Mouse (Mus musculus): ENCODE results near the gene Pnpla1. TPM values are rescaled to one million over a fixed set of nuclear protein-coding genes. Genes with fewer than 3 reads are reported as not detected.
A peak's percentile ranks its signal among the peaks of the same experiment; 100 is the strongest.
"Not testable (repeated sequence)": the region's sequence is repeated elsewhere in the genome, so short reads cannot be mapped to it uniquely, and the experiment has no call there.

Pnpla1 gene
- total RNA-seq, 2 experiments from 2014 or later: not detected

- ATAC-seq (replicated peaks; ENCODE audit: low FRiP score, poor library complexity, severe bottlenecking): 0 out of 2 replicates have a peak, but pooled peaks have one; percentile 22
Observed at GRCm38 (mm10) chr17:28837840-28838239, 20.4 kb upstream of the Pnpla1 start.

GRCm38 (mm10) chr17:28841947-28842346 lies 16.3 kb upstream of the Pnpla1 start:
- ATAC-seq (replicated peaks; ENCODE audit: low FRiP score, poor library complexity, severe bottlenecking): not testable (repeated sequence)

GRCm38 (mm10) chr17:28843665-28844064 lies 14.5 kb upstream of the Pnpla1 start:
- ATAC-seq (replicated peaks; ENCODE audit: low FRiP score, poor library complexity, severe bottlenecking): no peak

- 0 out of 2 replicates have a peak, but pooled peaks have one; percentile 22 for ATAC-seq (replicated peaks; ENCODE audit: low FRiP score, poor library complexity, severe bottlenecking)
Observed at GRCm38 (mm10) chr17:28846974-28847617, 11.1 kb upstream of the Pnpla1 start.

- ATAC-seq (replicated peaks; ENCODE audit: low FRiP score, poor library complexity, severe bottlenecking): no peak
Observed at GRCm38 (mm10) chr17:28850511-28850910, 7.7 kb upstream of the Pnpla1 start.

- no peak for ATAC-seq (replicated peaks; ENCODE audit: low FRiP score, poor library complexity, severe bottlenecking)
Observed at GRCm38 (mm10) chr17:28854377-28854776, 3.8 kb upstream of the Pnpla1 start.

- ATAC-seq (replicated peaks; ENCODE audit: low FRiP score, poor library complexity, severe bottlenecking): peak; percentile 78
Observed at GRCm38 (mm10) chr17:28855166-28855885, 2.9 kb upstream of the Pnpla1 start.

- no peak for ATAC-seq (replicated peaks; ENCODE audit: low FRiP score, poor library complexity, severe bottlenecking)
Observed at GRCm38 (mm10) chr17:28856030-28856429, 2.2 kb upstream of the Pnpla1 start.

GRCm38 (mm10) chr17:28863926-28864325 lies 5.7 kb downstream of the Pnpla1 start:
- ATAC-seq (replicated peaks; ENCODE audit: low FRiP score, poor library complexity, severe bottlenecking): no peak

GRCm38 (mm10) chr17:28864464-28864863 lies 6.3 kb downstream of the Pnpla1 start:
- ATAC-seq (replicated peaks; ENCODE audit: low FRiP score, poor library complexity, severe bottlenecking): no peak

- no peak for ATAC-seq (replicated peaks; ENCODE audit: low FRiP score, poor library complexity, severe bottlenecking)
Observed at GRCm38 (mm10) chr17:28866921-28867320, 8.7 kb downstream of the Pnpla1 start.

- ATAC-seq (replicated peaks; ENCODE audit: low FRiP score, poor library complexity, severe bottlenecking): no peak
Observed at GRCm38 (mm10) chr17:28867381-28867780, 9.2 kb downstream of the Pnpla1 start.

- no peak for ATAC-seq (replicated peaks; ENCODE audit: low FRiP score, poor library complexity, severe bottlenecking)
Observed at GRCm38 (mm10) chr17:28869412-28870110, 11.3 kb downstream of the Pnpla1 start.

GRCm38 (mm10) chr17:28870435-28870834 lies 12.2 kb downstream of the Pnpla1 start:
- ATAC-seq (replicated peaks; ENCODE audit: low FRiP score, poor library complexity, severe bottlenecking): no peak

- ATAC-seq (replicated peaks; ENCODE audit: low FRiP score, poor library complexity, severe bottlenecking): no peak
Observed at GRCm38 (mm10) chr17:28871831-28872230, 13.6 kb downstream of the Pnpla1 start.

GRCm38 (mm10) chr17:28872322-28872721 lies 14.1 kb downstream of the Pnpla1 start:
- ATAC-seq (replicated peaks; ENCODE audit: low FRiP score, poor library complexity, severe bottlenecking): no peak

GRCm38 (mm10) chr17:28874216-28874615 lies 16.0 kb downstream of the Pnpla1 start:
- ATAC-seq (replicated peaks; ENCODE audit: low FRiP score, poor library complexity, severe bottlenecking): no peak

- ATAC-seq (replicated peaks; ENCODE audit: low FRiP score, poor library complexity, severe bottlenecking): no peak
Observed at GRCm38 (mm10) chr17:28874825-28875224, 16.6 kb downstream of the Pnpla1 start.

GRCm38 (mm10) chr17:28875316-28875715 lies 17.1 kb downstream of the Pnpla1 start:
- no peak for ATAC-seq (replicated peaks; ENCODE audit: low FRiP score, poor library complexity, severe bottlenecking)

- ATAC-seq (replicated peaks; ENCODE audit: low FRiP score, poor library complexity, severe bottlenecking): no peak
Observed at GRCm38 (mm10) chr17:28876331-28876730, 18.1 kb downstream of the Pnpla1 start.

GRCm38 (mm10) chr17:28876821-28877220 lies 18.6 kb downstream of the Pnpla1 start:
- ATAC-seq (replicated peaks; ENCODE audit: low FRiP score, poor library complexity, severe bottlenecking): no peak
